ENCODE assay signal across 8 mouse cellular contexts in genomic region chr2:59286247-59286646, GRCm38 (mm10).
DNase-seq lines count a peak whose midpoint lies in the region; ATAC-seq lines count a peak whose summit lies in the region.

No protein-coding gene starts in this region.

- no peaks in the 10 kb centered on the region for H3K9me3 ChIP-seq in midbrain, embryonic 11.5 days (ENCODE audit: control insufficient read depth, low read length)
- no peaks in the 10 kb centered on the region for H3K9me3 ChIP-seq in midbrain, embryonic 10.5 days (replicated peaks)
- no peaks in the 10 kb centered on the region for H3K9me3 ChIP-seq in heart, embryonic 13.5 days
- no peaks in the 10 kb centered on the region for H3K9me3 ChIP-seq in hindbrain, embryonic 11.5 days (ENCODE audit: control insufficient read depth, low read length)

- no peak overlapping the region for H3K27ac ChIP-seq in midbrain, embryonic 11.5 days (ENCODE audit: low read depth, low read length)
- no peak overlapping the region for H3K27ac ChIP-seq in midbrain, embryonic 10.5 days (replicated peaks)
- peak overlapping the region; percentile 75 for H3K27ac ChIP-seq in heart, embryonic 13.5 days (replicated peaks)
- no peak overlapping the region for H3K27ac ChIP-seq in hindbrain, embryonic 11.5 days (ENCODE audit: low read depth, low read length)

- H3K36me3 ChIP-seq in midbrain, embryonic 11.5 days (ENCODE audit: control insufficient read depth, insufficient read depth, low read length) = no peaks in the 10 kb centered on the region
- H3K36me3 ChIP-seq in midbrain, embryonic 10.5 days = peaks cover 6% of the 10 kb centered on the region; the same call in 1 of the 2 replicates
- peaks cover 4% of the 10 kb centered on the region; the same call in 1 of the 2 replicates for H3K36me3 ChIP-seq in heart, embryonic 13.5 days
- no peaks in the 10 kb centered on the region for H3K36me3 ChIP-seq in hindbrain, embryonic 11.5 days (ENCODE audit: control insufficient read depth, insufficient read depth, low read length)

- no peak overlapping the region for H3K4me3 ChIP-seq in midbrain, embryonic 11.5 days (ENCODE audit: low read depth, low read length)
- H3K4me3 ChIP-seq in midbrain, embryonic 10.5 days = no peak overlapping the region
- H3K4me3 ChIP-seq in heart, embryonic 13.5 days = no peak overlapping the region
- H3K4me3 ChIP-seq in hindbrain, embryonic 11.5 days (ENCODE audit: low read depth, low read length) = no peak overlapping the region

- no peaks in the 10 kb centered on the region for H3K27me3 ChIP-seq in midbrain, embryonic 11.5 days (ENCODE audit: control insufficient read depth, insufficient read depth, low read length)
- H3K27me3 ChIP-seq in midbrain, embryonic 10.5 days (ENCODE audit: low read depth, poor library complexity, severe bottlenecking) = no peaks in the 10 kb centered on the region
- no peaks in the 10 kb centered on the region for H3K27me3 ChIP-seq in heart, embryonic 13.5 days (replicated peaks)
- no peaks in the 10 kb centered on the region for H3K27me3 ChIP-seq in hindbrain, embryonic 11.5 days (ENCODE audit: control insufficient read depth, insufficient read depth, low read length)

- H3K4me1 ChIP-seq in midbrain, embryonic 11.5 days (ENCODE audit: control insufficient read depth, insufficient read depth, low read length) = no peaks in the 10 kb centered on the region
- no peaks in the 10 kb centered on the region for H3K4me1 ChIP-seq in midbrain, embryonic 10.5 days
- peaks cover 32% of the 10 kb centered on the region for H3K4me1 ChIP-seq in heart, embryonic 13.5 days
- no peaks in the 10 kb centered on the region for H3K4me1 ChIP-seq in hindbrain, embryonic 11.5 days (replicated peaks; ENCODE audit: control insufficient read depth, insufficient read depth, low read length)

- no peak overlapping the region for H3K9ac ChIP-seq in midbrain, embryonic 11.5 days (ENCODE audit: low read length)
- H3K9ac ChIP-seq in heart, embryonic 13.5 days = 0 out of 2 replicates have a peak overlapping the region, but pooled peaks have one; percentile 2
- no peak overlapping the region for H3K9ac ChIP-seq in hindbrain, embryonic 11.5 days (ENCODE audit: low read depth, low read length)

- H3K4me2 ChIP-seq in midbrain, embryonic 11.5 days = no peak overlapping the region
- peak overlapping the region; percentile 33; the same call in 1 of the 2 replicates for H3K4me2 ChIP-seq in heart, embryonic 13.5 days
- H3K4me2 ChIP-seq in hindbrain, embryonic 11.5 days (replicated peaks; ENCODE audit: low read depth, low read length) = no peak overlapping the region

- peak; percentile 26 for DNase-seq in midbrain, embryonic 11.5 days (ENCODE audit: low spot score, missing footprints)
- no peak for DNase-seq in midbrain, embryonic 10.5 days (ENCODE audit: low spot score)
- DNase-seq in fat pad, adult 2 months (ENCODE audit: extremely low read depth, low read depth, low spot score) = peak; percentile 23
- peak; percentile 57 to 61 for DNase-seq in layer of hippocampus, postnatal 36 days
- DNase-seq in ovary, postnatal 10 days (ENCODE audit: low spot score) = peak; percentile 9
- no peak for DNase-seq in embryo, embryonic 10.5 days (ENCODE audit: low spot score)
- DNase-seq in hindbrain, embryonic 11.5 days (ENCODE audit: low spot score) = no peak

- WGBS in midbrain, embryonic 11.5 days = 83% methylated on average over 9 of the region's 9 CpGs
- WGBS in midbrain, embryonic 10.5 days = 86% methylated on average over 9 of the region's 9 CpGs
- WGBS in heart, embryonic 13.5 days = 31% methylated on average over 9 of the region's 9 CpGs
- WGBS in hindbrain, embryonic 11.5 days = 83% methylated on average over 9 of the region's 9 CpGs

- no peak for ATAC-seq in midbrain, embryonic 11.5 days (ENCODE audit: low FRiP score)
- ATAC-seq in heart, embryonic 13.5 days (ENCODE audit: extremely low read depth, insufficient number of reproducible peaks, low FRiP score, low TSS enrichment) = no peak
- ATAC-seq in hindbrain, embryonic 11.5 days (ENCODE audit: low FRiP score) = no peak

Comparison
In these comparisons a context has a peak if more than half of its experiments do, and no peak if none do; other contexts are left out.
1. DNase-seq: peak in midbrain, embryonic 11.5 days (single experiment), fat pad, adult 2 months (single experiment), layer of hippocampus, postnatal 36 days (2 of 2) and ovary, postnatal 10 days (single experiment); none in midbrain, embryonic 10.5 days (single experiment), embryo, embryonic 10.5 days (single experiment) and hindbrain, embryonic 11.5 days (single experiment).